Mouse (Mus musculus): ENCODE data around the gene Sumo3.

- TF ChIP-seq CTCF (IDR thresholded peaks at IDR 0.05; ENCODE audit: low read depth): no peak
- TF ChIP-seq EP300 (IDR thresholded peaks at IDR 0.05; ENCODE audit: low read depth): no peak
Observed at GRCm38 (mm10) chr10:77603021-77603420, 2.9 kb upstream of the Sumo3 start.

Measured in heart, postnatal 0 days (tissue).